Mouse (Mus musculus) WW6 (cell line): ENCODE results near the gene Ctf2.

ENCODE experiments used
- DNase-seq: peaks from one replicate; pipeline ENCODE4 v3.0.0-alpha.2; 2013; ENCODE audit warnings: low read depth, low spot score

Gene Ctf2

GRCm38 (mm10) chr7:127686740-127687449 is 45.1 kb downstream of the Ctf2 start:
- DNase-seq, result no peak

- no peak for DNase-seq
These were observed 46.5 kb downstream of the Ctf2 start for GRCm38 (mm10) chr7:127685304-127686018.

DNA sequence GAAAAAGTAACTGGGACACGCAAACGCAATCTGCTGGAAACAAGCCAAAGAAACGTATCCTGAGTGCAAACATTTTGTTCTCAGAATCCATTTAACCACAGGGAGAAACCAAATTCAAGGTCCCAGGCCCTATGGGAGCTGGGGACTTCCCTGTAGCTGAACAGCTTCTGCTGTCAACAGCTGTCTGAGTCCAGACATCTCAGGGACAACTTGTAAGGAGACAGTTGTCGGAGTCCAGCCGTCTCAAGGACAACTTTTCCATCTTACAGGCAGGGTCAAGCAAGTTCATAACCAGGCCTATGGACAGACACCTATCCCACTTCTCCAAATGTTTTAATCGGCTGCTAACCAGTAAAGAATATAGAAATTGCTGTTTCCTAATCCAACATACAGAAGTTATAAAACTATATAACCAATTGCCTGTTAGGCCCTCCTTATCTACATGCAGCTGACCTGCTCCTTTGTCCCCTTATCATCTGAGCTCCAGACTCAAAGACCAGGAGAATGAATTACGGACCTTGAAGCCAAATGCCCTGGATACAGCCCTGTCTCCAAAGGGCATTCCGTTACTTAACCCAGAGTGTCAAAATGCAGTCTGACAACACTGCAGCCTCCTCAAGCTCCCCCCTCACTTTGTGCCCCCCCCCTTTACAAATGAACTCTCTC is 49.9 kb downstream of the Ctf2 start:
- no peak for DNase-seq

GRCm38 (mm10) chr7:127680541-127680940 is 51.4 kb downstream of the Ctf2 start:
- DNase-seq, result no peak

- no peak for DNase-seq
These were observed 53.2 kb downstream of the Ctf2 start for GRCm38 (mm10) chr7:127678811-127679210.

DNA sequence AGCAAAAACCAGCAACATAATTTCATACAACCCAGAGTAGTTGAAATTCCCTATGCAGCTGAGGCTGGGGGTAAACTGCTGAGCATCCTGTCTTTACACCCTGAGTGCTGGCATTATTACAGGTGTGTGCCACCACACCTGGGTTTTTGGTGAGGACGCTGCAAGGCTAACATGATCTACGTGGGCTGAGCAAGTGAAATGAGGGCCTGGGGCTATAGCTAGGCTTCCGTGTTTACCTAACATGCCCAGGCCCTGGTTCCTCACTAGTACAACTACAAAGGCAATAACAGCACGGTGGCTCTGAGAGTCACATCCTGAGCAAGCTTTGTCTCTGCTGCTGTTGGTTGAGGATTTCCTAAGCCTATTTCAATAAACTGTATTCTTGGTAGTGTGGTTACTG is 54.4 kb downstream of the Ctf2 start:
- no peak for DNase-seq

GRCm38 (mm10) chr7:127677077-127677476 is 54.9 kb downstream of the Ctf2 start:
- DNase-seq, result peak; percentile 57

GRCm38 (mm10) chr7:127675391-127675811 is 56.6 kb downstream of the Ctf2 start:
- DNase-seq, result no peak

DNA sequence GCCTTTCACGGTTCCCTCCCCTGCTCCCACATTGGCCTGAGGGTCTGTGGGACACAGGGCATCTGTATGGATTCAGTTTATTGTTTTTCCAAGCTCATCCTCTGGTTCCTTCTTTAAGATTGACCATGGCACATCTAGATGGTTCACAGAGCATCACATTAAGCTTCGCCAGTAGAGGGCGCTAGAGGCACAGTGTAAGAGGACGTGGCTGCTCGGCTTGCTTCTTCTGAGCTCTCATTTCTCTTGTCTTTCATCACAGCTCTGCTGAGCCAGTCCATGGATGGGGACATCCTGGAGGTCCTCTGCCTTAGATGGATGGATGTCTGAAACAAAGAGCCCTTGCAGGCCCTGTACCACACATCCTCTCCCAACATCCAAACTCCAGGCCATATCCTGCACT is 57.0 kb downstream of the Ctf2 start:
- peak; percentile 70 for DNase-seq

DNA sequence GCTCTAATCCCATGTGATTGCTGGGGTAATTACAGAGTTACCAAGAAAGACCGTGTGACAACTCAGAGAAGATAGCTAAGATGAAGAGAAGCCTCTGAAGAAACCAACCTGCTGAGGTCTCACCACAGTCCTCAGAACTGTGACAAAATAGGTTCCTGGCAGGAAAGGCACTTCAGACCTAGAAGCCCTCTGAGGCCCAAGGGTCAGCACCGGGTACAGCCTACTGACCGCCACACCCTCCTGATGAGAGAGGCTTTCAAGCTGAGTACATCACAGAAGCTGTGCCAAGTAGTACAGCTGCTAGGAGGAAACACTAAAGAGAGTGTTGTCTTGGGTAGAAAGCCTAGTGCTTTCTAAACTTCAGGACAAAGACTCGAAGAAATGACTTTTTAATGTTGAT is 59.2 kb downstream of the Ctf2 start:
- DNase-seq, result no peak

DNA sequence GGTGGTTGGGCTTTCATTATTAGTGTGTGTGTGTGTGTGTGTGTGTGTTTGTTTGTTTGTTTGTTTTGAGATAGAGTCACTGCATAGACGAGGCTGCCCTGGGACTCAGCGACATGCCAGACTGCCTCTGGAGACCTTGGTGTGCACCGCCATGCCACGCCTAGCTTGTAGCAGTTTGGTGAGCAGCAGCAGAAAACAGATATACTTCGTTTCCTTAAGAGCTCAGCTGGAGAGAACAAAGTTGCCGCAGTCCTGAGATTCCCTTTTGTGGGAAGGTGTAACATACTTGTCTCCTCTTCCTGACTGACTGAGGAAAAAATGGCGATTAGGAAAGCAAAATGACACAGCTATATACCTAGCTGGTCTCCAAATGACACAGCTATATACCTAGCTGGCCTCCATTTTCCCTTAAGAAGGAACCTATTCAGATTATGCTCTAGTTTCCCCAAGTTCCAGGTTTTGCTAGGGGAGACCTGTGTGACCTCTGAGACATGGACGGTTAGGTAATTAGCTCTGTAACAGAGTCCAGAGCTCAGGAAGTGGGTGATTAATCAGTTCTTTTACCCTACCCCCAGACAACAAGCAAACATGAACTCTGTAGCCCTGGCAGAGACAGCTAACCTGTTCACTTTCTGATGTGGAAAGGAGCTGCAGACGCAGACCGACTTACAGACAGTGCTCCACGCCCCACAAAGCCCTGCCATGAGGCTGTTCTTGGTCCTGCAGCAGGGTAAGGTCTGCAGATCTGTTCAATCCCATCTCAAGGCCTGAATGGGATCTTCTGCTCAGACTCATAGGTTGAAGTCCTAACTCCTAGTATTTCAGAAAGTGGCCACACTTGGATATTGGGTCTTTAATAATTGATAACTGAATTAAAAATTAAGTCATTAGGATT is 59.8 kb downstream of the Ctf2 start:
- no peak for DNase-seq
